Mouse (Mus musculus) lung, postnatal 0 days (tissue): ENCODE measurements around the gene Cwf19l1. TPM values are rescaled to one million over a fixed set of nuclear protein-coding genes. Genes with fewer than 3 reads are reported as not detected.
A peak's percentile ranks its signal among the peaks of the same experiment; 100 is the strongest.
"Not testable (repeated sequence)": the region's sequence is repeated elsewhere in the genome, so short reads cannot be mapped to it uniquely, and the experiment has no call there.

ENCODE experiments used
- ATAC-seq: fragments of 200-750 bp; cut with Nextera tagmentation; 2 replicates; pipeline ENCODE4 v1.8.0; 2017; ENCODE audit warnings: moderate library complexity
- DNase-seq: peaks from one replicate; pipeline ENCODE4 v3.0.0-alpha.2; 2016; ENCODE audit warnings: low spot score
- H3K27ac ChIP-seq: fragments of 300-500 bp; sonication (generic); 2 replicates; pipeline ENCODE4 v1.5.1; 2014; ENCODE audit warnings: antibody characterized with exemption, mild to moderate bottlenecking, low read length, mixed read lengths
- H3K27me3 ChIP-seq: fragments of 300-500 bp; sonication (generic); replicated peaks from 2 replicates; pipeline ENCODE4 v1.6.1; 2014; ENCODE audit warnings: low read length, mixed read lengths; ENCODE audit not compliant: insufficient read depth
- H3K36me3 ChIP-seq: fragments of 300-500 bp; sonication (generic); 2 replicates; pipeline ENCODE4 v1.6.1; 2014; ENCODE audit warnings: low read length, mixed read lengths; ENCODE audit not compliant: insufficient read depth
- H3K4me1 ChIP-seq: fragments of 300-500 bp; sonication (generic); 2 replicates; pipeline ENCODE4 v1.6.1; 2014; ENCODE audit warnings: antibody characterized with exemption, low read depth, low read length, mixed read lengths; ENCODE audit not compliant: insufficient read depth
- H3K4me2 ChIP-seq: fragments of 300-500 bp; sonication (generic); replicated peaks from 2 replicates; pipeline ENCODE4 v1.6.1; 2014; ENCODE audit warnings: low read depth, mild to moderate bottlenecking, low read length, moderate library complexity, mixed read lengths
- H3K4me3 ChIP-seq: fragments of 300-500 bp; sonication (generic); 2 replicates; pipeline ENCODE4 v1.5.1; 2014; ENCODE audit warnings: low read depth, low read length
- H3K9ac ChIP-seq: fragments of 300-500 bp; sonication (generic); replicated peaks from 2 replicates; pipeline ENCODE4 v1.6.1; 2014; ENCODE audit warnings: low read depth, mild to moderate bottlenecking
- H3K9me3 ChIP-seq: fragments of 300-500 bp; sonication (generic); 2 replicates; pipeline ENCODE4 v1.6.1; 2016; ENCODE audit warnings: low read length, mixed read lengths
- CTCF ChIP-seq: IDR thresholded peaks from 2 replicates; pipeline ENCODE4 v1.5.1; 2016; ENCODE audit warnings: antibody characterized with exemption, mild to moderate bottlenecking
- EP300 ChIP-seq: IDR thresholded peaks from 2 replicates; pipeline ENCODE4 v1.6.1; 2016; ENCODE audit warnings: antibody characterized with exemption, mild to moderate bottlenecking, control low read depth
- WGBS: fragments of 180-500 bp; shearing (Covaris S2); extraction: QIAGEN DNeasy Blood & Tissue Kit; methylation state at CpG from one replicate; pipeline ENCODE4 v1.1.7; 2014; 5-methylcytosine and 5-hydroxymethylcytosine counted together
- polyA plus RNA-seq: library from polyadenylated mRNA; unstranded; fragments of >200 nt; fragmentation: Nextera tagmentation; extraction: Ambion mirVana; gene quantifications from 2 replicates; pipeline ENCODE4 v1.2.1, GENCODE M21; 2015

The Cwf19l1 gene
- polyA plus RNA-seq, 1 experiment from 2014 or later = 14.2 TPM

DNA sequence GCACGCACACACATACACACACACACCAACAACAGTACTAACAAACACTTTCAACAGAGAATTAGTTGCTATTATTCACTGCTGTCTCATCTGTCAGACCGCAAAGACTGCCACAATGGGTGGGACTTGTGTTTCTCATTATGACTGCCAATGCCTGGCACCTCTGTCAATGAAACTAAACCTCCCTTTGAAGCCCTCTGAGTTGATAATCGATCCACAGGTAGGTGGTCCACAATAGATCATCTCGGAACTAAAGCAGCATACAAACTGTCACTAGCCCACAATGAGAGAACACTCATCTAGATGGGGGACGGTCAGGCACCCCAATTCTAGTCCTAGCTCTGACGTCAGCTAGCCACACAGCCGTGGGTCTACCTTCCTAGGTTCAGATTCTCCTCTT lies 14.5 kb downstream of the Cwf19l1 start:
- Histone ChIP-seq H3K4me1 (no peaks in the 10 kb centered on the region), H3K9me3 (no peaks in the 10 kb centered on the region), H3K4me3 (no peak overlapping the region), H3K9ac (no peak overlapping the region), H3K27ac (no peak overlapping the region), H3K36me3 (peaks cover 56% of the 10 kb centered on the region), H3K4me2 (no peak overlapping the region), H3K27me3 (no peaks in the 10 kb centered on the region)
- WGBS = 91% methylated on average over 7 of the region's 7 CpGs
- ATAC-seq (no peak), DNase-seq (no peak)
- TF ChIP-seq EP300 = no peak
- no peak for TF ChIP-seq CTCF

DNA sequence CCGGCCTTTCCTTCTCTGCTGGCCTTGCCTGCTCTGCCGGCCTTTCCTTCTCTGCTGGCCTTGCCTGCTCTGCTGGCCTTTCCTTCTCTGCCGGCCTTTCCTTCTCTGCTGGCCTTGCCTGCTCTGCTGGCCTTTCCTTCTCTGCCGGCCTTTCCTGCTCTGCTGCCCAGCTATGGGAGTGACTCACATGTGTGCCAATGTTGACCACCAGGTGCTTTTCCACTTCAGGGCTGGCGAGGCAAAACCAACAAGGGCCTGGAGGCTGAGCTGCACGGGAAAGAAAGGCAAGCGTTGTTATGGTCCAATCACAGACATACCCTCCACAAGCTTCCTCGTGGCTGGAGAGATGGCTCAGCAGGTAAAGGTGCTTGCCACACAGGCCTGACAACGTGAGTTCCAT lies 15.0 kb downstream of the Cwf19l1 start:
- WGBS = 87% methylated on average over 7 of the region's 9 CpGs
- H3K4me2 ChIP-seq, H3K9ac ChIP-seq, DNase-seq, H3K9me3 ChIP-seq, H3K4me1 ChIP-seq, H3K4me3 ChIP-seq, H3K27ac ChIP-seq, H3K27me3 ChIP-seq, ATAC-seq: not testable (repeated sequence)
- H3K36me3 ChIP-seq = peaks cover 55% of the 10 kb centered on the region

DNA sequence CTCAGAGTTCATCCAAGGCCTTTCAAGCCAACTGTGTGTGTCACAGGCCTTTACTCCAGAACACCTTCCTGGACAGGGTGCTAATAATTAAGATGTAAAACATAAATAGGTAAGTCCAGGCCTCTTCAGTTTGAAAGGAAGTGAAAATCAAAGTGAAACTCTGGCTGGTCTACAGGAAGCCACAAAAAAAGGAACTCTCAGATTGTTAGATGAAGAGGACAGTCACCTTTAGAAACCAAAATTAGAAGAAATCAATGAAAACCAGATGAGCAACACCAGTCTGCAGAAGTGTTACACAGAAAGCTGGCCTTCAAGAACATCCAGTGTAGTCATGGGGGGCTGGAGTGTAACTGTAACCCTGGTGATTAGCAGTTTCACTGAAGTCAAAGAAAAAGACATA lies 17.9 kb downstream of the Cwf19l1 start:
- no peak for ATAC-seq
- Histone ChIP-seq H3K36me3 (peaks cover 34% of the 10 kb centered on the region), H3K27ac (no peak overlapping the region)

DNA sequence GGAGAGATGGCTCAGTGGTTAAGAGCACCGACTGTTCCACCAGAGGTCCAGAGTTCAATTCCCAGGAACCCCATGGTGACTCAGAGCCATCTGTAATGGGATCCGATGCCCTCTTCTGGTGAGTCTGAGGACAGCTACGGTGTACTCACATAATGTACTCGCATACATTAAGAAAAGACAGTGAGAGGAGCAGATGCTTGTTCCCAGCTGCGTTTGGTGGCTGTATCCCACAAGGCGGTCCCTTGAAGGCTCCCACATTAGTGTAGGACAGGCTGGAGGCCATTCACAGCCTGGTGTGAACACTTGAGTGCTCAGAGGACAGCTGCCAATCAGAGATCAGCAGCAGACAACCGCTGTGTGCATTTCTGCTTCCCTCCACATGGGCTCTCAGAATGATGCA lies 24.0 kb downstream of the Cwf19l1 start:
- TF ChIP-seq EP300 (no peak), CTCF (peak; percentile 50)
- DNase-seq (peak; percentile 20), ATAC-seq (no peak)
- H3K4me3 ChIP-seq = no peak overlapping the region
- peaks cover 2% of the 10 kb centered on the region; the same call in 1 of the 2 replicates for H3K4me1 ChIP-seq
- no peak overlapping the region for H3K9ac ChIP-seq
- H3K4me2 ChIP-seq = no peak overlapping the region
- no peaks in the 10 kb centered on the region for H3K9me3 ChIP-seq
- no peak overlapping the region for H3K27ac ChIP-seq
- peaks cover 5% of the 10 kb centered on the region; the same call in 1 of the 2 replicates for H3K36me3 ChIP-seq
- WGBS = 68% methylated on average over 7 of the region's 7 CpGs
- no peaks in the 10 kb centered on the region for H3K27me3 ChIP-seq

More for the DNA sequence above, 17.9 kb downstream of the Cwf19l1 start:
- TF ChIP-seq CTCF (no peak), EP300 (no peak)
- H3K9me3 ChIP-seq = no peaks in the 10 kb centered on the region
- no peak overlapping the region for H3K4me3 ChIP-seq
- no peaks in the 10 kb centered on the region for H3K27me3 ChIP-seq
- H3K4me1 ChIP-seq = no peaks in the 10 kb centered on the region
- no peak overlapping the region for H3K4me2 ChIP-seq
- H3K9ac ChIP-seq = no peak overlapping the region
- DNase-seq = no peak

DNA sequence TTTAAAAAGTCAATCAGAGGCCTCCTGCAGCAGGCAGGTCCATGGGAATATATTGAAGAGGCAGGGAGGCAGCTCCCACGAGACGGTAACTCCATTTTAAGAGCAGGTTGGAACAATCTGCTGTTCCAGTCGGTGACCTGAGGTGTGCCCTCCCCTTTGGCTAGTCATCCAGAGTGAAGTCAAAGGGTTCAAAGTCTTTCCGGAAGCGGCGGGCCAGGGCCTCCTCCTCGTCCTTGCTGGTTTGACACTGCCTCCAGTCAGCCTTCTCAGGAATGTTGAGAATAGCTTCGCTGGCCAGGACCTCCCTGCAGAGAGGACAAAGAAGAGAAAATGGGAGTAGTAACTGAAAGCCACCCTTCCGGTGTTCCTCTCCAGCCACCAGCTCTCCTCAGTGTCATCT lies 25.3 kb downstream of the Cwf19l1 start:
- no peak overlapping the region for H3K4me3 ChIP-seq
- H3K36me3 ChIP-seq = peaks cover 5% of the 10 kb centered on the region; the same call in 1 of the 2 replicates
- WGBS = 82% methylated on average over 9 of the region's 9 CpGs
- no peaks in the 10 kb centered on the region for H3K9me3 ChIP-seq
- H3K4me2 ChIP-seq = no peak overlapping the region
- H3K27ac ChIP-seq = no peak overlapping the region
- no peak overlapping the region for H3K9ac ChIP-seq
- ATAC-seq (no peak), DNase-seq (no peak)
- peaks cover 8% of the 10 kb centered on the region; the same call in 1 of the 2 replicates for H3K4me1 ChIP-seq
- no peak for TF ChIP-seq CTCF
- H3K27me3 ChIP-seq = no peaks in the 10 kb centered on the region

DNA sequence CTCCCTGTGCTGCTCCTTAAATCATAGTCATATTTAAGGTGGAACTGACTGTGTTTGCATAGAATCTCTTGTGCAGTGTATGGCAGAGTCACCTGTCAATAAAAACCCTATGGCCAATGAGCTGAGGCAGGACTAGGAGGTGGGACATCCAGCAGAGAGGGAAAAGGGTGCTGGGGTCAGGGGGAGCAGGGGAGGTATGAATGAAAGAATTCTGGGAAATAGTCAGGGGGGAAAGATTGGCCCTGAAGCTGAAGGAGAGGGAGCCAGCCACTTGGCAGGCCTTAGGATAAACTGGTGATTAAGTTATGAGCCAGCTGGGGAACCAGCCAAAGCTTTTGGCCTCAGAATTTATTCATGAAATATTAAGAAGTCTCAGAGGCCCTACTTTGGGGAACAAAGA lies 26.7 kb downstream of the Cwf19l1 start:
- Histone ChIP-seq H3K4me3 (no peak overlapping the region), H3K4me2 (no peak overlapping the region), H3K9ac (no peak overlapping the region), H3K36me3 (peaks cover 3% of the 10 kb centered on the region; the same call in 1 of the 2 replicates), H3K27me3 (no peaks in the 10 kb centered on the region), H3K27ac (no peak overlapping the region), H3K4me1 (peaks cover 8% of the 10 kb centered on the region; the same call in 1 of the 2 replicates), H3K9me3 (no peaks in the 10 kb centered on the region)
- TF ChIP-seq CTCF (no peak), EP300 (no peak)
- DNase-seq (peak; percentile 54), ATAC-seq (no peak; the same call in 1 of the 2 replicates)
